Mouse (Mus musculus): ENCODE measurements at regions not wholly inside any gene's neighbourhood (a gene's known extent, or its start where the extent isn't known, plus 50 kb on each side); places are given as distances from the start of the nearest gene placed in this dataset.
A peak's percentile ranks its signal among the peaks of the same experiment; 100 is the strongest.

- no peaks in the 10 kb centered on the region for H3K4me1 ChIP-seq (ENCODE audit: control insufficient read depth in 1 of 2, insufficient read depth in 2 of 2, low read length in 2 of 2)
- no peak overlapping the region for H3K4me3 ChIP-seq (ENCODE audit: control insufficient read depth in 1 of 2, insufficient read depth in 1 of 2, low read depth in 2 of 2, low read length in 2 of 2)
- H3K36me3 ChIP-seq (ENCODE audit: control insufficient read depth in 1 of 2, insufficient read depth in 2 of 2, low read length in 2 of 2): no peaks in the 10 kb centered on the region
- DNase-seq (ENCODE audit: low read depth, low spot score): no peak
- no peaks in the 10 kb centered on the region for H3K27me3 ChIP-seq (ENCODE audit: control insufficient read depth in 1 of 2, insufficient read depth in 2 of 2, low read length in 2 of 2)
- H3K9me3 ChIP-seq (replicated peaks; ENCODE audit: insufficient read depth, low read length): no peaks in the 10 kb centered on the region
- no peak overlapping the region for H3K9ac ChIP-seq (ENCODE audit: control insufficient read depth, low read depth, low read length, poor library complexity, severe bottlenecking)
- TF ChIP-seq TAL1 (IDR thresholded peaks at IDR 0.05; ENCODE audit: low read length) (no peak), RAD21 (IDR thresholded peaks at IDR 0.05; ENCODE audit: low read depth, low read length) (no peak), KAT2A (conservative IDR thresholded peaks at IDR 0.05; ENCODE audit: low read depth, low read length) (no peak), TCF12 (IDR thresholded peaks at IDR 0.05; ENCODE audit: low read depth, low read length) (no peak), GABPA (IDR thresholded peaks at IDR 0.05; ENCODE audit: low read depth, low read length) (no peak), ZMIZ1 (IDR thresholded peaks at IDR 0.05; ENCODE audit: low read depth, low read length) (no peak), ZKSCAN1 (IDR thresholded peaks at IDR 0.05; ENCODE audit: low read depth, low read length) (no peak), GATA1 (IDR thresholded peaks at IDR 0.05; ENCODE audit: low read depth, low read length) (no peak), POLR2AphosphoS5 (IDR thresholded peaks at IDR 0.05; ENCODE audit: borderline replicate concordance, low read depth, low read length) (no peak), CTCF (IDR thresholded peaks at IDR 0.05 in 2 of 3, conservative IDR thresholded peaks at IDR 0.05 in 1 of 3; ENCODE audit: control insufficient read depth in 1 of 3, insufficient read depth in 1 of 3, low read depth in 2 of 3, low read length in 3 of 3, poor library complexity in 1 of 3, severe bottlenecking in 1 of 3) (no peak)
- no peaks in the 10 kb centered on the region for H3K79me2 ChIP-seq (ENCODE audit: control insufficient read depth, insufficient read depth, low read length, poor library complexity)
- no peak overlapping the region for H3K27ac ChIP-seq (ENCODE audit: control insufficient read depth, low read depth, low read length)
Observed at GRCm38 (mm10) chr1:89234895-89235294, 164.7 kb downstream of the Sh3bp4 start.

GRCm38 (mm10) chr1:89235296-89235695 is 165.1 kb downstream of the Sh3bp4 start:
- Histone ChIP-seq H3K4me1 (ENCODE audit: control insufficient read depth in 1 of 2, insufficient read depth in 2 of 2, low read length in 2 of 2) (no peaks in the 10 kb centered on the region), H3K27ac (ENCODE audit: control insufficient read depth, low read depth, low read length) (no peak overlapping the region), H3K36me3 (ENCODE audit: control insufficient read depth in 1 of 2, insufficient read depth in 2 of 2, low read length in 2 of 2) (no peaks in the 10 kb centered on the region), H3K79me2 (ENCODE audit: control insufficient read depth, insufficient read depth, low read length, poor library complexity) (no peaks in the 10 kb centered on the region), H3K27me3 (ENCODE audit: control insufficient read depth in 1 of 2, insufficient read depth in 2 of 2, low read length in 2 of 2) (no peaks in the 10 kb centered on the region), H3K9me3 (replicated peaks; ENCODE audit: insufficient read depth, low read length) (no peaks in the 10 kb centered on the region), H3K4me3 (ENCODE audit: control insufficient read depth in 1 of 2, insufficient read depth in 1 of 2, low read depth in 2 of 2, low read length in 2 of 2) (no peak overlapping the region), H3K9ac (ENCODE audit: control insufficient read depth, low read depth, low read length, poor library complexity, severe bottlenecking) (no peak overlapping the region)
- peak; percentile 3 for DNase-seq (ENCODE audit: low read depth, low spot score)
- TF ChIP-seq CTCF (IDR thresholded peaks at IDR 0.05 in 2 of 3, conservative IDR thresholded peaks at IDR 0.05 in 1 of 3; ENCODE audit: control insufficient read depth in 1 of 3, insufficient read depth in 1 of 3, low read depth in 2 of 3, low read length in 3 of 3, poor library complexity in 1 of 3, severe bottlenecking in 1 of 3) (no peak), TCF12 (IDR thresholded peaks at IDR 0.05; ENCODE audit: low read depth, low read length) (no peak), ZC3H11A (IDR thresholded peaks at IDR 0.05; ENCODE audit: low read depth, low read length) (no peak), RAD21 (IDR thresholded peaks at IDR 0.05; ENCODE audit: low read depth, low read length) (no peak), EP300 (IDR thresholded peaks at IDR 0.05; ENCODE audit: low read depth in 1 of 2, low read length in 2 of 2) (no peak), NELFE (IDR thresholded peaks at IDR 0.05; ENCODE audit: low read depth, low read length) (no peak), MXI1 (IDR thresholded peaks at IDR 0.05; ENCODE audit: low read depth, low read length) (no peak), POLR2AphosphoS5 (IDR thresholded peaks at IDR 0.05; ENCODE audit: borderline replicate concordance, low read depth, low read length) (no peak), ELF1 (IDR thresholded peaks at IDR 0.05; ENCODE audit: low read depth, low read length) (no peak), RCOR1 (IDR thresholded peaks at IDR 0.05; ENCODE audit: low read depth, low read length) (no peak), SMC3 (IDR thresholded peaks at IDR 0.05; ENCODE audit: low read depth, low read length) (no peak), CHD2 (IDR thresholded peaks at IDR 0.05; ENCODE audit: low read length) (no peak), USF1 (IDR thresholded peaks at IDR 0.05; ENCODE audit: low read depth, low read length) (no peak), MAX (IDR thresholded peaks at IDR 0.05; ENCODE audit: low read length) (no peak)
